Mouse (Mus musculus) heart, postnatal 0 days (tissue): ENCODE data around the gene Cdkn1b.

Source experiments
- CTCF ChIP-seq: IDR thresholded peaks from 2 replicates; pipeline ENCODE4 v1.5.1; 2016; ENCODE audit warnings: antibody characterized with exemption, control low read depth, low read depth
- EP300 ChIP-seq: IDR thresholded peaks from 2 replicates; pipeline ENCODE4 v1.6.1; 2016; ENCODE audit warnings: antibody characterized with exemption, low read depth

DNA sequence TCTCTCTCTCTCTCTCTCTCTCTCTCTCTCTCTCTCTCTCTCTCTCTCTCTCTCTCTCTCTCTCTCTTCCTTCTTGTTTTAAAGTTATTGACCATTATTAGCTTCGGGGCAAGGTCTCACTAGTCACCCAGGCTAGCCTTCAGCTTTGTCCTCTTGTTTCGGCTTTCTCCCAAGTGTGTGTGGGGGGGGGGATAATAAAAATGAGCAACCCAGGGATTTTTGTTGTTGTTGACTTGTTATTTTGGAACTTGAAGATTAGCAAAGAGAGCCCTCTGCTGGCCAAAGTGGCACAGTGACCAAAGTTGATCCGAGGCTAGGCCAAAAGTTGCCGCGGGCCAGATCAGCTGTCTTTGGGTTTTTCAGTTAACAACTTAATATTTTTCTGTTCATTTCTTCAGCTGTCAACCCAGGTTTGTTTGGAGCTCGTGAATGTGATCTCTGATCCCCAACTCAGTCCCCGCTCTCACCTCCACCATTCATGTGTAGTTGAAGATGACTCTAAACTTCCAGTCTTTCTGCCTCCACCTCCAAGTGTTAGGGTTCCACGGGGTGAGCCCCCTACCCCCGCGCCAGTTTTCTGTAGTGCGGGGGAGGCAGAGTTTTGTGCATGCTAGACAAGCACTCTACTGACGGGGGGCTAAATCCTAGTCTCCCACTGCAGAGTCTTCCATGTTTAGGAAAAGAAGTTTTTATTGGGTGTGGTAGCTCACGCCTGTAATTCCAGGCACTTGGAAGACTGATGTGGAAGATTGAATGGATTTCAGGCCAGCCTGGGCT, 27.3 kb downstream of the Cdkn1b start:
- TF ChIP-seq CTCF (peak; percentile 63), EP300 (no peak)
